Mouse (Mus musculus): ENCODE data around the gene Lsamp.

- no peak for TF ChIP-seq CTCF (IDR thresholded peaks at IDR 0.05; ENCODE audit: low read depth, low read length)
- TF ChIP-seq EP300 (IDR thresholded peaks at IDR 0.05; ENCODE audit: insufficient read depth, low read depth, low read length): no peak
Observed at GRCm38 (mm10) chr16:41888546-41889165, 1904.5 kb downstream of the Lsamp start.
